Mouse (Mus musculus) hindbrain, postnatal 0 days (tissue): ENCODE results near the gene C1qtnf9. TPM values are rescaled to one million over a fixed set of nuclear protein-coding genes. Genes with fewer than 3 reads are reported as not detected.

Experiments
- ATAC-seq: fragments of 200-750 bp; cut with Nextera tagmentation; 2 replicates; pipeline ENCODE4 v1.8.0; 2017; ENCODE audit warnings: mild to moderate bottlenecking, moderate TSS enrichment, moderate library complexity
- DNase-seq: peaks from one replicate; pipeline ENCODE4 v3.0.0-alpha.2; 2015; ENCODE audit warnings: low spot score
- H3K27ac ChIP-seq: fragments of 300-500 bp; sonication (generic); 2 replicates; pipeline ENCODE4 v1.5.1; 2014; ENCODE audit warnings: mild to moderate bottlenecking
- H3K27me3 ChIP-seq: fragments of 300-500 bp; sonication (generic); 2 replicates; pipeline ENCODE4 v1.6.1; 2014; ENCODE audit warnings: low read length, mixed read lengths; ENCODE audit not compliant: insufficient read depth
- H3K36me3 ChIP-seq: fragments of 300-500 bp; sonication (generic); 2 replicates; pipeline ENCODE4 v1.6.1; 2014; ENCODE audit warnings: low read length, mixed read lengths; ENCODE audit not compliant: insufficient read depth
- H3K4me1 ChIP-seq: fragments of 300-500 bp; sonication (generic); 2 replicates; pipeline ENCODE4 v1.6.1; 2014; ENCODE audit warnings: antibody characterized with exemption, low read length, mixed read lengths; ENCODE audit not compliant: insufficient read depth
- H3K4me2 ChIP-seq: fragments of 300-500 bp; sonication (generic); 2 replicates; pipeline ENCODE4 v1.6.1; 2014; ENCODE audit warnings: low read depth, mild to moderate bottlenecking, low read length, moderate library complexity, mixed read lengths
- H3K4me3 ChIP-seq: fragments of 300-500 bp; sonication (generic); 2 replicates; pipeline ENCODE4 v1.5.1; 2014; ENCODE audit warnings: low read length
- H3K9ac ChIP-seq: fragments of 300-500 bp; sonication (generic); replicated peaks from 2 replicates; pipeline ENCODE4 v1.6.1; 2014; ENCODE audit warnings: mild to moderate bottlenecking, low read length, moderate library complexity, mixed read lengths
- H3K9me3 ChIP-seq: fragments of 300-500 bp; sonication (generic); 2 replicates; pipeline ENCODE4 v1.6.1; 2016; ENCODE audit warnings: low read length, mixed read lengths
- CTCF ChIP-seq: IDR thresholded peaks from 2 replicates; pipeline ENCODE4 v1.5.1; 2016; ENCODE audit warnings: antibody characterized with exemption, control low read depth, low read depth
- WGBS: fragments of 180-500 bp; shearing (Covaris S2); extraction: QIAGEN DNeasy Blood & Tissue Kit; methylation state at CpG from one replicate; pipeline ENCODE4 v1.1.7; 2014; 5-methylcytosine and 5-hydroxymethylcytosine counted together
- polyA plus RNA-seq: library from polyadenylated mRNA; unstranded; fragments of >200 nt; fragmentation: Nextera tagmentation; extraction: Ambion mirVana; gene quantifications from 2 replicates; pipeline ENCODE4 v1.2.1, GENCODE M21; 2015
- total RNA-seq: library from RNA; depleted of rRNA; stranded (reverse); fragments of >200 nt; gene quantifications from 2 replicates; pipeline ENCODE4 v1.2.3, GENCODE M21; 2014

C1qtnf9 gene
- total and polyA plus RNA-seq, 2 experiments from 2014 or later, result 0.19 TPM; not detected in 1

GRCm38 (mm10) chr14:60733706-60734105 is 34.2 kb upstream of the C1qtnf9 start:
- no peak for DNase-seq
- Histone ChIP-seq H3K36me3 (no peaks in the 10 kb centered on the region), H3K27me3 (no peaks in the 10 kb centered on the region), H3K9me3 (no peaks in the 10 kb centered on the region), H3K9ac (no peak overlapping the region), H3K4me1 (peaks cover 28% of the 10 kb centered on the region), H3K27ac (no peak overlapping the region; the same call in 1 of the 2 replicates), H3K4me3 (no peak overlapping the region), H3K4me2 (peak overlapping the region; percentile 41; the same call in 1 of the 2 replicates)
- 53% methylated on average over 4 of the region's 4 CpGs for WGBS
- ATAC-seq, result no peak
- no peak for TF ChIP-seq CTCF

GRCm38 (mm10) chr14:60735206-60735605 is 32.7 kb upstream of the C1qtnf9 start:
- Histone ChIP-seq H3K9ac (no peak overlapping the region), H3K4me1 (peaks cover 32% of the 10 kb centered on the region), H3K4me2 (no peak overlapping the region), H3K36me3 (no peaks in the 10 kb centered on the region), H3K27me3 (no peaks in the 10 kb centered on the region), H3K4me3 (no peak overlapping the region), H3K9me3 (no peaks in the 10 kb centered on the region), H3K27ac (peak overlapping the region; percentile 58; the same call in 1 of the 2 replicates)
- DNase-seq (peak; percentile 76), ATAC-seq (0 out of 2 replicates have a peak, but pooled peaks have one; percentile 30)
- 36% methylated on average over 5 of the region's 5 CpGs for WGBS
- TF ChIP-seq CTCF, result no peak

GRCm38 (mm10) chr14:60735848-60736547 is 31.9 kb upstream of the C1qtnf9 start:
- no peaks in the 10 kb centered on the region for H3K27me3 ChIP-seq
- H3K9me3 ChIP-seq, result no peaks in the 10 kb centered on the region
- H3K36me3 ChIP-seq, result no peaks in the 10 kb centered on the region
- no peak overlapping the region for H3K4me3 ChIP-seq
- no peak for TF ChIP-seq CTCF
- WGBS, result 52% methylated on average over 13 of the region's 13 CpGs
- H3K4me2 ChIP-seq, result no peak overlapping the region
- DNase-seq (no peak), ATAC-seq (no peak)
- peaks cover 35% of the 10 kb centered on the region for H3K4me1 ChIP-seq
- H3K9ac ChIP-seq, result no peak overlapping the region
- H3K27ac ChIP-seq, result peak overlapping the region; percentile 58; the same call in 1 of the 2 replicates

GRCm38 (mm10) chr14:60736591-60737192 is 31.2 kb upstream of the C1qtnf9 start:
- H3K4me2 ChIP-seq, result no peak overlapping the region
- WGBS, result 16% methylated on average over 4 of the region's 4 CpGs
- H3K9ac ChIP-seq, result no peak overlapping the region

GRCm38 (mm10) chr14:60737202-60737611 is 30.7 kb upstream of the C1qtnf9 start:
- WGBS, result 20% methylated on average over 7 of the region's 7 CpGs
- no peaks in the 10 kb centered on the region for H3K36me3 ChIP-seq
- DNase-seq (no peak), ATAC-seq (no peak)
- TF ChIP-seq CTCF, result no peak
- H3K4me3 ChIP-seq, result no peak overlapping the region
- peak overlapping the region; percentile 58; the same call in 1 of the 2 replicates for H3K27ac ChIP-seq
- peaks cover 42% of the 10 kb centered on the region for H3K4me1 ChIP-seq
- H3K9ac ChIP-seq, result no peak overlapping the region
- H3K4me2 ChIP-seq, result no peak overlapping the region
- H3K27me3 ChIP-seq, result no peaks in the 10 kb centered on the region
- no peaks in the 10 kb centered on the region for H3K9me3 ChIP-seq

More at GRCm38 (mm10) chr14:60736591-60737192, 31.2 kb upstream of the C1qtnf9 start:
- peak; percentile 24 for DNase-seq
- TF ChIP-seq CTCF, result no peak
- no peaks in the 10 kb centered on the region for H3K27me3 ChIP-seq
- ATAC-seq, result peak; percentile 22; the same call in 1 of the 2 replicates
- peaks cover 39% of the 10 kb centered on the region for H3K4me1 ChIP-seq
- H3K9me3 ChIP-seq, result no peaks in the 10 kb centered on the region
- no peaks in the 10 kb centered on the region for H3K36me3 ChIP-seq
- peak overlapping the region; percentile 58 for H3K27ac ChIP-seq
- no peak overlapping the region for H3K4me3 ChIP-seq

GRCm38 (mm10) chr14:60738434-60738938 is 29.4 kb upstream of the C1qtnf9 start:
- Histone ChIP-seq H3K27ac (peak overlapping the region; percentile 7; the same call in 1 of the 2 replicates), H3K4me3 (no peak overlapping the region), H3K36me3 (no peaks in the 10 kb centered on the region), H3K4me1 (peaks cover 33% of the 10 kb centered on the region), H3K9ac (no peak overlapping the region), H3K9me3 (no peaks in the 10 kb centered on the region), H3K27me3 (no peaks in the 10 kb centered on the region), H3K4me2 (no peak overlapping the region)
- DNase-seq, result no peak
- no peak for ATAC-seq
- no peak for TF ChIP-seq CTCF
- 63% methylated on average over 10 of the region's 10 CpGs for WGBS
